Mouse (Mus musculus) retina, embryonic 14.5 days (tissue): ENCODE data around the gene Ctse.
"Not testable (repeated sequence)": the region's sequence is repeated elsewhere in the genome, so short reads cannot be mapped to it uniquely, and the experiment has no call there.

Source experiments
- DNase-seq: peaks from one replicate; pipeline ENCODE4 v3.0.0-alpha.2; 2015; ENCODE audit warnings: low spot score

Ctse gene

GRCm38 (mm10) chr1:131637791-131638540 is at the start of gene Ctse:
Ctse (plus strand) TSS chr1:131638306.
- DNase-seq, result no peak

GRCm38 (mm10) chr1:131598905-131599304 is 39.2 kb upstream of the Ctse start, which contains the start of gene Avpr1b:
Avpr1b (plus strand) TSS chr1:131599239.
- no peak for DNase-seq

GRCm38 (mm10) chr1:131600314-131600713 is 37.8 kb upstream of the Ctse start:
- DNase-seq, result peak; percentile 31

- no peak for DNase-seq
These were observed 31.4 kb upstream of the Ctse start for GRCm38 (mm10) chr1:131606719-131607118.

- DNase-seq, result no peak
These were observed 25.4 kb upstream of the Ctse start for GRCm38 (mm10) chr1:131612556-131613155.

GRCm38 (mm10) chr1:131613361-131614133 is 24.6 kb upstream of the Ctse start:
- DNase-seq, result peak; percentile 83

- no peak for DNase-seq
These were observed 23.5 kb upstream of the Ctse start for GRCm38 (mm10) chr1:131614641-131615040.

- no peak for DNase-seq
These were observed 22.0 kb upstream of the Ctse start for GRCm38 (mm10) chr1:131616131-131616530.

- no peak for DNase-seq
These were observed 21.4 kb upstream of the Ctse start for GRCm38 (mm10) chr1:131616546-131617220.

- no peak for DNase-seq
These were observed 19.5 kb upstream of the Ctse start for GRCm38 (mm10) chr1:131618576-131618975.

GRCm38 (mm10) chr1:131619348-131619747 is 18.8 kb upstream of the Ctse start:
- DNase-seq, result no peak

GRCm38 (mm10) chr1:131623644-131624043 is 14.5 kb upstream of the Ctse start:
- no peak for DNase-seq

GRCm38 (mm10) chr1:131624175-131624835 is 13.8 kb upstream of the Ctse start:
- no peak for DNase-seq

GRCm38 (mm10) chr1:131626200-131626599 is 11.9 kb upstream of the Ctse start:
- DNase-seq, result no peak

- DNase-seq, result not testable (repeated sequence)
These were observed 5.9 kb upstream of the Ctse start for GRCm38 (mm10) chr1:131632216-131632615.

GRCm38 (mm10) chr1:131634495-131634894 is 3.6 kb upstream of the Ctse start:
- no peak for DNase-seq

- no peak for DNase-seq
These were observed 675 bp downstream of the Ctse start for GRCm38 (mm10) chr1:131638541-131639421.

GRCm38 (mm10) chr1:131640062-131640461 is 2.0 kb downstream of the Ctse start:
- no peak for DNase-seq

GRCm38 (mm10) chr1:131641565-131641964 is 3.5 kb downstream of the Ctse start:
- DNase-seq, result no peak

GRCm38 (mm10) chr1:131642251-131642650 is 4.1 kb downstream of the Ctse start:
- no peak for DNase-seq
